Mouse (Mus musculus) WW6 (cell line): Measurements from ENCODE around the gene Aco1.
"Not testable (repeated sequence)": the region's sequence is repeated elsewhere in the genome, so short reads cannot be mapped to it uniquely, and the experiment has no call there.

Experiments used
- DNase-seq: peaks from one replicate; pipeline ENCODE4 v3.0.0-alpha.2; 2013; ENCODE audit warnings: low read depth, low spot score

Aco1 gene

GRCm38 (mm10) chr4:40142743-40143532 is at the start of gene Aco1:
Aco1 (plus strand) TSS chr4:40143081.
- peak; percentile 92 for DNase-seq

- DNase-seq = no peak
Measured at GRCm38 (mm10) chr4:40094974-40095373, 47.9 kb upstream of the Aco1 start.

GRCm38 (mm10) chr4:40102996-40103395 is 39.9 kb upstream of the Aco1 start:
- no peak for DNase-seq

- DNase-seq = no peak
Measured at GRCm38 (mm10) chr4:40106004-40106536, 36.8 kb upstream of the Aco1 start.

GRCm38 (mm10) chr4:40108030-40108429 is 34.9 kb upstream of the Aco1 start:
- no peak for DNase-seq

DNA sequence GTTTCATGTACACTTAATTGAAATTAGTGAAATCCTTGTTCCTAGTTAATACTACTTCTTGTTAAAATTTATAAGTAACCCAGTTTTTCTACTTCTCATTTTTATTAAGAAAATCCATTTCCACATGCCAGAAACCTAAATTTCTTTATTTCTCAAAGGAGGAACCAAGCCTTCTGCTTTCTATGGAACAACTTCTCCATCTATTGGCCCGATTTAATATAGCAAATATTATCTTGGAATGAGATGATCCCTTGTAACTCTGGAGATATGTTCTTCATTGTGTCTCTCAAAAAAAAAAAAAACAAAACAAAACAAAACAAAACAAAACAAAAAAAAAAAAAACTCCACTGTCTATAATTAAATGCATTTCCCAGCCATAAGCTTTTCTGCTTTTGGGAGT is 29.7 kb upstream of the Aco1 start:
- DNase-seq = no peak

- DNase-seq = no peak
Measured at GRCm38 (mm10) chr4:40121221-40121620, 21.7 kb upstream of the Aco1 start.

DNA sequence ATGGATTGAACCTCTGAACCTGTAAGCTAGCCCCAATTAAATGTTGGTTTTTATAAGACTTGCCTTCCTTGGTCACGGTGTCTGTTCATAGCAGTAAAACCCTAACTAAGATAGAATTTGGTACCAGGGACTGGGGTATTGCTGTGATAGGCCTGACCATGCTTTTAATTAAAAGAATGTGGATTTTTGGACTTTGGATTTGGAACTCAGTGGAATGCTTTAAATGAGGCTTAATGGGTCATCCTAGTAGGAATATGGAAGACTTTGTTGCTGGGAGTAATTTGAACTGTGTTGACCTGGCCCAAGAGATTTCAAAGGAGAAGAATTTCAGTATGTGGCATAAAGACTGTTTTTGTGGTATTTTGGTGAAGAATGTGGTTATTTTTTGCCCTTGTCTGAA is 20.6 kb upstream of the Aco1 start:
- DNase-seq = not testable (repeated sequence)

GRCm38 (mm10) chr4:40134468-40135102 is 8.3 kb upstream of the Aco1 start:
- DNase-seq = no peak

DNA sequence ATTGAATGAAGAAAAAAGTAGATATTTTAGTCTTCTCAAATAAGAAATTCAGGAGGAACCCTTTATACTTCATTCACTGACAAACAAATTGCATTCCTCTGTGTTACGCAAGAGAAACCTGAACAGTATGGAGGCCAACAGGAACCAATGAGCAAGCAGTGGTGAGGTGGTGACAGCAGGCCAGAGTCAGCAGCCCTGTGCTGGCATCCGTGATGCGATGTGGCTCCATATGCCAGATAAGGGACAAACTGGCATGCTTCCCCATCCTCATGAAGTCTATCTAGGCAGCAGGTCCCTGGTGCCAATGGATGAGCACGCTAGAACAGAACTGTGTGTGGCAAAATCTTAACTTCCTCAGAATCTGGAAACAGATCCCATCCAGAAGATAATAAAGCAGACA is 6.4 kb upstream of the Aco1 start:
- DNase-seq = no peak

DNA sequence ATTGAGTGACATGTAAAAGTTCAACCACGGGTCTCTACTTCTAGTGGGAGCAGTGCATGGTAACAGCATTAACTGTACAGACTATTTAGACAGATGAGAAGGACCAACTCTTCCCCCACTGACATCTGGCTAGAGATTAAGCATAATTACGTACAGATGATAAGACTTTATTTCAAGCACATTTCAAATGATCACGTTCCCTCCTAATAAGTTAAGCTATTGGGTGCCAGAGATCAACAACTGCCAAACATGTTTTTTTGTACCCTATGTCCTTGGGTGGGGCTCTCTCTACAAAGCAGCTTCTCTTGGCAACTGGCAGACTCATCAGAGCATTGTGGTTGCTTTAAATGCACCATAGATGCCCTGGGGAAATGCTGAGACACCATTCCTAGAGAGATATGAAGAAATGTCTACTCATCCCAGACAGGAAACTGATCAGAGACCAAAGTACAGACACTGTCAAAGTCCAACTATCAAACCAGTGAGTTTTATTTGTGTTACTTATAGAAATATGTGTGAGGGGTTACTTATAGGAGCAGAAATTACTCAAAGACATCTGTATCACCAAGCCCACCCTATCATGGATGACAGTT is 3.1 kb upstream of the Aco1 start:
- no peak for DNase-seq

DNA sequence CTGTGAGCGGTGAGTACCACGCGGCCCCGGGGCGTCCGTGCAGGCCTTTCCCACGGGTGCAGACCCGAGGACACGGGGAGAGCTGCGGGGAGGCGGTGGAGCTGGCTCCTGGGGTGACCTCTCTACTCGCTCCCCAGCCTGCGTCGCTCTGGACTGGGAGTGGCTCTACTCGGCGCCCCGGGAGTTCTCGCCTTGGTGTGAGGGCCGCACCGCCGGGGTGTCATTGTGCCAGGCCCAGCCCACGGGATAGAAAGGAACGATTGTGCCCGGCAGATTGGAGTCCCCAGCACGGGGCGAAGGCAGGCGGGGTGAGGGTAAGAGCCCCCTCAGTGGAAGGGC is 621 bp downstream of the Aco1 start:
- no peak for DNase-seq

DNA sequence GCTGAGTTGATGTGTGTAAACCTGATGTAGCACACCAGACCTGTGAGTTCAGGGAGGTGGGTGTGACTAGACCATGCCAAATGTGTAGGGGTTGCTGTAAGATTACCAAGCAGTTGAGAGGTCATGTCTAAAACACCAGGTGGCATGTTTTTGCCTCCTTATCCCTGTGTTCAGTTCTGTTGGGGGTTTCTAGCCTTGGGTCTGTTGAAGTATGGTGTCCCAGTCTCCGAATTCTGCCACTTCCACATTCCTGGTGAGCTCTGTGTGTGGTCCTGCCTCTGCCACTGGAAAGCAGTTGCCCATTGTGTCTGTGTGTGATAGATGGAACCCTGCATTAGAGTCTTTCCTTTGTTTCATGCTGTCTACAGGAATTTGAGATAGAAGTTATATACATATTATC is 1.7 kb downstream of the Aco1 start:
- no peak for DNase-seq

- DNase-seq = no peak
Measured at GRCm38 (mm10) chr4:40144981-40145380, 2.1 kb downstream of the Aco1 start.

GRCm38 (mm10) chr4:40148281-40148680 is 5.4 kb downstream of the Aco1 start:
- no peak for DNase-seq

DNA sequence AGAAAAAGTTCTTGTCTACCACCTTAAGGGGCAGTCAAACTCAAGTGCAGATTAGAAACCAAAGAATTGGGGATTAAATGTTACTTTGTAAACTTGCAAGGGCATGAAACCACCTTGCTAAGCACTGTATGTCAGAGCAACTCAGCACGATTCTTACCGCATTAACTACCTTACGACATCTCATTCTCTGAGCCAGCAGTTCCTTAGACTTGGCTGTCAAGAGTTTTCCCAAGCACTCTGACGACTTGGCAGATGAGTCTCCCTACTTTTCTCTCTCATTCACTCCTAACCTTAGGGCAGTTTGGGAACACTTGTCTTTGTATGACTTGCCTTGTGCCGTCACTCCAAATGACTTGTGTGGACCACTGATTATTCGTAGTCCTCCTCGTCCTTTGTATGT is 7.2 kb downstream of the Aco1 start:
- DNase-seq = no peak

- no peak for DNase-seq
Measured at GRCm38 (mm10) chr4:40152771-40153170, 9.9 kb downstream of the Aco1 start.

DNA sequence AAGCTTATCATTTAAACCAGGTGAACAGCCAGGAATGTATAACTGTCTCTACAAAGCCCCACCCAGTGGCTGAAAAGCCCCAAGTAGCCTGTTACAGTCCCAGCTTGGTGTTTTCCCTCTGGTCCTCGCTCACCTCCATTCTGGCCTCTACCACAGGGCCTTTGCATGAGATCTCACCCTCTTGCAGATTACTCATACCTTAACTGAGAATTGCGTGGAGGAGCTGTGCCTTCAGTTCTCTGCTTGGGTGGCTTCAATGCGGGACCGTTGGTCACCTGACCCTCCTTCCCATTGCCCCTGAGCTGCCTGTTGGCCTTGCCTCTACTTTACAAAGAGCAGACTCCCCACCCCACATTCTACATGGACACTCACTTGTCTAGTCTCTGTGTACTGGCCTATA is 10.6 kb downstream of the Aco1 start:
- DNase-seq = no peak

GRCm38 (mm10) chr4:40154751-40155150 is 11.9 kb downstream of the Aco1 start:
- DNase-seq = no peak

GRCm38 (mm10) chr4:40155467-40155999 is 12.7 kb downstream of the Aco1 start:
- no peak for DNase-seq

- DNase-seq = no peak
Measured at GRCm38 (mm10) chr4:40156153-40156552, 13.3 kb downstream of the Aco1 start.
